In the genomic region with DNA sequence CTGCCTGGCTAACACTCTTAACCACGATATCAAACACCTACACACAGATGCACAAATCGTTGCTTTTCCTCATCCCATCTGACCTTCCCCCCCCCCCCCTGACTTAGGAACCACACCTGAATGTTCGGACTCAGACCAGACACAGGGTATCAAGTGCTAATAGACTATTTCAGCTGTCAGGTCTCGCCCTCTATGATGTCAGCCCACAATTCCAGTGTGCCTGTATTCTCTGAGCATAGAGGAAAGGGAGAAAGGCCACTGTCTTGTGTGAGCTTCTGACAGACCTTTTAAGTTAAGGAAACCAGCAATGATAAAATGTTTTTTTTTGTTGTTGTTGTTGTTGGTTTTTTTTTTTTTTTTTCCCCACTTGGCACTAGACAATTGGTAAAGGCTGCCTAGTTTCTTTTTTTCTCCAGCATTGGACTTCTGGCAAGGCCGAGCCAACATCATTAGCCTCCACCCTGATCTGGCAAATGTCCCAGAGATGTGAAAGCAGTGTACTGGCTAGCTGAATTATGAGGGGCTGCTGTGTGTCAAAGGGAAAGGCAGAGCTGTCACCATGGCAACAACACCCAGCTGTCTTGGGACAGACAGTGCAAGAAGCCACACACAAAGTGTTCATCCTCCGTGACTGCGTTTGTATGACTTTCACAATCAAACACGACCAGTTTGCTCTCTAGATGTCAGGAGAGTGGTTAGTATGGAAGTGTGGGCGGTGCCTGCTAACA, we compare ENCODE assay signal across 9 mouse cellular contexts. TPM values are rescaled to one million over a fixed set of nuclear protein-coding genes. Genes with fewer than 3 reads are reported as not detected.
DNase-seq lines count a peak whose midpoint lies in the region.
"Had no signal": no experiment of that assay in that cellular context is flagged by ENCODE, and none has a peak within 500 bp of the region (broad histone marks: within the 10 kb centered on the region; RNA-seq: fewer than 3 reads in every experiment).

No protein-coding gene starts in this region.

- H3K4me3 ChIP-seq in limb, embryonic 10.5 days = no peak overlapping the region

- no peaks in the 10 kb centered on the region for H3K27me3 ChIP-seq in limb, embryonic 10.5 days (ENCODE audit: low read depth, poor library complexity, severe bottlenecking)

- no peak overlapping the region for H3K27ac ChIP-seq in limb, embryonic 10.5 days

- H3K36me3 ChIP-seq in limb, embryonic 10.5 days = no peaks in the 10 kb centered on the region

- WGBS in limb, embryonic 10.5 days = 74% methylated on average over 9 of the region's 9 CpGs

- peak; percentile 18 for DNase-seq in urinary bladder, postnatal 25 days (ENCODE audit: low spot score)
- DNase-seq in urinary bladder, adult 2 months (ENCODE audit: low spot score) = no peak
- peak; percentile 15 for DNase-seq in embryo, embryonic 9.5 days (ENCODE audit: extremely low spot score)
- DNase-seq in heart, adult 8-10 months (ENCODE audit: low spot score) = peak; percentile 53
- peak; percentile 59 for DNase-seq in kidney, adult 11 months
- DNase-seq in limb, embryonic 10.5 days (ENCODE audit: low spot score) = peak; percentile 36
- DNase-seq in natural killer cell, adult 2 months (ENCODE audit: low spot score in 2 of 2) = peak; percentile 12 to 28
- peak; percentile 47 for DNase-seq in testis, postnatal 10 days (ENCODE audit: low spot score)

- H3K9me3 ChIP-seq in limb, embryonic 10.5 days (replicated peaks) = no peaks in the 10 kb centered on the region

- peaks cover 6% of the 10 kb centered on the region for H3K4me1 ChIP-seq in limb, embryonic 10.5 days

RNA-seq across cellular contexts. Expression of gene Lrrc72, which starts 46.0 kb away (rescaled TPM):
- not detected in 2 replicates for polyA plus RNA-seq in urinary bladder, adult 2 months (2012; rRNA removed)
- not detected for total RNA-seq in heart, adult 8-10 months (2022)
- not detected in 2 replicates for polyA plus RNA-seq in limb, embryonic 10.5 days (2016; fragmentation: Nextera tagmentation; extraction: Ambion mirVana)
- total RNA-seq: left cerebral cortex, adult 8-10 months had no signal

RNA-seq across cellular contexts. Expression of gene Bzw2, which starts 49.4 kb away (rescaled TPM):
- polyA plus RNA-seq in urinary bladder, adult 2 months (2012; rRNA removed) = 70.7 and 72.9 TPM in 2 replicates
- 100 to 1,000 TPM; 179 to 216 (median 198) TPM for total RNA-seq in heart, adult 8-10 months (2022)
- polyA plus RNA-seq in limb, embryonic 10.5 days (2016; fragmentation: Nextera tagmentation; extraction: Ambion mirVana) = 293 and 316 TPM in 2 replicates

RNA-seq across cellular contexts. Expression of gene Ankmy2, which starts 50.3 kb away (rescaled TPM):
- polyA plus RNA-seq in urinary bladder, adult 2 months (2012; rRNA removed) = 36.2 and 43.3 TPM in 2 replicates
- total RNA-seq in heart, adult 8-10 months (2022) = 10 to 100 TPM; 11.7 to 17.0 (median 14.3) TPM
- 17.3 and 20.1 TPM in 2 replicates for polyA plus RNA-seq in limb, embryonic 10.5 days (2016; fragmentation: Nextera tagmentation; extraction: Ambion mirVana)
